Mouse (Mus musculus) duodenum, adult 2 months (tissue): ENCODE results near the gene Pcdh19. TPM values are rescaled to one million over a fixed set of nuclear protein-coding genes. Genes with fewer than 3 reads are reported as not detected.

Source experiments
- polyA plus RNA-seq: library from polyadenylated mRNA; depleted of rRNA; stranded (reverse); fragments of >200 nt; gene quantifications from 2 replicates; pipeline ENCODE4 v1.2.3, GENCODE M21; 2012; ENCODE audit warnings: low replicate concordance; rRNA removed

The Pcdh19 gene
- 0.14 and 0.47 TPM in 2 replicates for polyA plus RNA-seq

DNA sequence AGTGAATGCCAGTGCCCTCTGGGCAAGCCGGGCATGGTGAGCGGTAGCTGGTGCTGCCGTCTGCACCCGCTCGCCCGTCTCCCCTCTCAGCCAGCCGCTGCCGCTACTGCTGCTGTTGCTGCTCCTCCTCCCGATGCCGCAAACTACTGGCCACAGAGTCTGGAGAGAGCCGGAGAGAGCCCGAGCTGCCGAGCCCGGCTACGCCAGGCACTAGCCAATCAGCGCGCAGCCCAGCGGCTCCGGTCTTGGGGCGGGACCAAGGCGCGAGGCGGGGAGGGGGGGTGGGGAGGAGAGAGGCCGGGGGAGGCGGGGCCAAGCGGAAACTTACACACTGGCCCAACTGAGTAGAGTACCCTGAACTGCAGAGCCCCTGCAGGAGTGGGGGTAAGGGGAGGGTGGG lies at the start of gene Pcdh19:
TSS of gene Pcdh19 (minus strand) at position 148 of the 400 bp plus-strand sequence.

Other genes starting within 250 kb of the Pcdh19 start
- gene Tnmd, start 162.0 kb upstream of the Pcdh19 start, polyA plus RNA-seq: not detected in 2 replicates
- gene Tspan6, start 209.4 kb upstream of the Pcdh19 start, polyA plus RNA-seq: 0.34 and 0.68 TPM in 2 replicates
- 2.5 and 3.4 TPM in 2 replicates for gene Srpx2, start 219.4 kb upstream of the Pcdh19 start, polyA plus RNA-seq